Mouse (Mus musculus): ENCODE measurements around the gene Gas1.

Gas1 gene

GRCm38 (mm10) chr13:60177106-60177796 lies at the start of gene Gas1:
TSS of gene Gas1 (minus strand) at chr13:60177365.
- DNase-seq, result peak; percentile 72

GRCm38 (mm10) chr13:60226251-60226836 lies 49.2 kb upstream of the Gas1 start:
- DNase-seq, result no peak

GRCm38 (mm10) chr13:60225736-60226135 lies 48.6 kb upstream of the Gas1 start:
- DNase-seq, result peak; percentile 19

GRCm38 (mm10) chr13:60225276-60225675 lies 48.1 kb upstream of the Gas1 start:
- DNase-seq, result no peak

GRCm38 (mm10) chr13:60223797-60224196 lies 46.6 kb upstream of the Gas1 start:
- no peak for DNase-seq

- DNase-seq, result no peak
These were observed 45.2 kb upstream of the Gas1 start for GRCm38 (mm10) chr13:60222336-60222735.

GRCm38 (mm10) chr13:60213896-60214295 lies 36.7 kb upstream of the Gas1 start:
- no peak for DNase-seq

GRCm38 (mm10) chr13:60207135-60207601 lies 30.0 kb upstream of the Gas1 start:
- DNase-seq, result no peak

- DNase-seq, result no peak
These were observed 27.6 kb upstream of the Gas1 start for GRCm38 (mm10) chr13:60204746-60205145.

GRCm38 (mm10) chr13:60193273-60193672 lies 16.1 kb upstream of the Gas1 start:
- DNase-seq, result no peak

GRCm38 (mm10) chr13:60189923-60190322 lies 12.8 kb upstream of the Gas1 start:
- no peak for DNase-seq

- DNase-seq, result no peak
These were observed 11.8 kb upstream of the Gas1 start for GRCm38 (mm10) chr13:60188952-60189351.

GRCm38 (mm10) chr13:60187276-60187675 lies 10.1 kb upstream of the Gas1 start:
- DNase-seq, result no peak

GRCm38 (mm10) chr13:60182346-60182745 lies 5.2 kb upstream of the Gas1 start:
- DNase-seq, result no peak

GRCm38 (mm10) chr13:60179641-60180040 lies 2.5 kb upstream of the Gas1 start:
- DNase-seq, result no peak

GRCm38 (mm10) chr13:60178416-60178815 lies 1.3 kb upstream of the Gas1 start:
- peak; percentile 98 for DNase-seq

- DNase-seq, result no peak
These were observed 589 bp upstream of the Gas1 start for GRCm38 (mm10) chr13:60177797-60178110.

- no peak for DNase-seq
These were observed 424 bp downstream of the Gas1 start for GRCm38 (mm10) chr13:60176776-60177105.

GRCm38 (mm10) chr13:60176136-60176775 lies 909 bp downstream of the Gas1 start:
- DNase-seq, result peak; percentile 77

GRCm38 (mm10) chr13:60175490-60176135 lies 1.6 kb downstream of the Gas1 start:
- peak; percentile 42 for DNase-seq

GRCm38 (mm10) chr13:60174953-60175352 lies 2.2 kb downstream of the Gas1 start:
- DNase-seq, result no peak

GRCm38 (mm10) chr13:60173591-60174524 lies 3.3 kb downstream of the Gas1 start:
- DNase-seq, result no peak

GRCm38 (mm10) chr13:60173186-60173585 lies 4.0 kb downstream of the Gas1 start:
- no peak for DNase-seq

Measured in right cerebral cortex, postnatal 4 days (tissue).